Comparison of ENCODE assay signal across 8 mouse cellular contexts in genomic region chr10:78779527-78779926, GRCm38 (mm10). TPM values are rescaled to one million over a fixed set of nuclear protein-coding genes. Genes with fewer than 3 reads are reported as not detected.
DNase-seq lines count a peak whose midpoint lies in the region; ATAC-seq lines count a peak whose summit lies in the region.
"Had no signal": no experiment of that assay in that cellular context is flagged by ENCODE, and none has a peak within 500 bp of the region (broad histone marks: within the 10 kb centered on the region; RNA-seq: fewer than 3 reads in every experiment).

No protein-coding gene starts in this region.

- intact Hi-C loops in left cerebral cortex, postnatal 25 days (cut with DNase I), result no loop called here
- intact Hi-C loops in left cerebral cortex, postnatal 36 days (cut with DNase I), result no loop called here

- H3K27ac ChIP-seq in forebrain, embryonic 10.5 days, result no peak overlapping the region
- no peak overlapping the region for H3K27ac ChIP-seq in intestine, embryonic 14.5 days (ENCODE audit: low read depth)
- H3K27ac ChIP-seq in neural tube, embryonic 12.5 days, result no peak overlapping the region

- H3K36me3 ChIP-seq in forebrain, embryonic 10.5 days (replicated peaks), result no peaks in the 10 kb centered on the region
- no peaks in the 10 kb centered on the region for H3K36me3 ChIP-seq in intestine, embryonic 14.5 days (ENCODE audit: control insufficient read depth, insufficient read depth, low read length)
- no peaks in the 10 kb centered on the region for H3K36me3 ChIP-seq in neural tube, embryonic 12.5 days

- peak; percentile 20 to 27 for DNase-seq in left cerebral cortex, postnatal 25 days (ENCODE audit: low spot score in 2 of 2)
- no peak for DNase-seq in left cerebral cortex, postnatal 36 days (ENCODE audit: low spot score in 2 of 2)
- no peak for DNase-seq in forebrain, embryonic 10.5 days (ENCODE audit: extremely low spot score, low spot score)
- no peak for DNase-seq in intestine, embryonic 14.5 days (ENCODE audit: low spot score)
- DNase-seq in gastrocnemius, postnatal 4 days (ENCODE audit: low spot score in 2 of 2), result no peak
- no peak for DNase-seq in cerebellum, postnatal 14 days

- H3K4me2 ChIP-seq in intestine, embryonic 14.5 days (ENCODE audit: low read length), result peak overlapping the region; percentile 89
- peak overlapping the region; percentile 100 for H3K4me2 ChIP-seq in neural tube, embryonic 12.5 days (replicated peaks)

- peak overlapping the region; percentile 71 for H3K4me3 ChIP-seq in forebrain, embryonic 10.5 days
- peak overlapping the region; percentile 43 for H3K4me3 ChIP-seq in intestine, embryonic 14.5 days (ENCODE audit: low read depth, low read length)
- H3K4me3 ChIP-seq in neural tube, embryonic 12.5 days, result no peak overlapping the region

- peak overlapping the region; percentile 60 for H3K9ac ChIP-seq in intestine, embryonic 14.5 days (ENCODE audit: low read length)
- H3K9ac ChIP-seq in neural tube, embryonic 12.5 days, result no peak overlapping the region

- peak; percentile 30 for ATAC-seq in intestine, embryonic 14.5 days (replicated peaks; ENCODE audit: low FRiP score, low TSS enrichment, low read depth)
- ATAC-seq in neural tube, embryonic 12.5 days (ENCODE audit: low FRiP score, low read depth), result no peak

- peaks cover 27% of the 10 kb centered on the region for H3K27me3 ChIP-seq in forebrain, embryonic 10.5 days (ENCODE audit: poor library complexity, severe bottlenecking)
- H3K27me3 ChIP-seq in intestine, embryonic 14.5 days (replicated peaks; ENCODE audit: control insufficient read depth, insufficient read depth, low read length), result no peaks in the 10 kb centered on the region
- H3K27me3 ChIP-seq in neural tube, embryonic 12.5 days (replicated peaks), result peaks cover 4% of the 10 kb centered on the region; the same call in 1 of the 2 replicates

- WGBS in forebrain, embryonic 10.5 days, result 68% methylated on average over 9 of the region's 9 CpGs
- WGBS in intestine, embryonic 14.5 days, result 54% methylated on average over 9 of the region's 9 CpGs
- WGBS in neural tube, embryonic 12.5 days, result 59% methylated on average over 9 of the region's 9 CpGs

- H3K9me3 ChIP-seq in forebrain, embryonic 10.5 days, result no peaks in the 10 kb centered on the region
- H3K9me3 ChIP-seq in intestine, embryonic 14.5 days (ENCODE audit: control insufficient read depth, low read length), result no peaks in the 10 kb centered on the region
- no peaks in the 10 kb centered on the region for H3K9me3 ChIP-seq in neural tube, embryonic 12.5 days

- peaks cover 20% of the 10 kb centered on the region for H3K4me1 ChIP-seq in forebrain, embryonic 10.5 days
- H3K4me1 ChIP-seq in intestine, embryonic 14.5 days (replicated peaks; ENCODE audit: control insufficient read depth, insufficient read depth, low read length), result peaks cover 6% of the 10 kb centered on the region; the same call in 1 of the 2 replicates
- peaks cover 8% of the 10 kb centered on the region for H3K4me1 ChIP-seq in neural tube, embryonic 12.5 days

RNA-seq across cellular contexts. Expression of gene Slc1a6, which starts 0.8 kb away (rescaled TPM):
- 10 to 100 TPM; 10.8 to 12.5 TPM for total RNA-seq in left cerebral cortex, postnatal 25 days (2021)
- total RNA-seq in left cerebral cortex, postnatal 36 days (2021), result 10 to 100 TPM; 10.8 to 11.4 TPM
- polyA plus RNA-seq in forebrain, embryonic 10.5 days (2016; fragmentation: Nextera tagmentation; extraction: Ambion mirVana), result 1.5 and 1.9 TPM in 2 replicates
- polyA plus RNA-seq in intestine, embryonic 14.5 days (2014; fragmentation: Nextera tagmentation; extraction: Ambion mirVana), result 1.1 and 1.2 TPM in 2 replicates
- 1.8 and 2.8 TPM in 2 replicates for polyA plus RNA-seq in neural tube, embryonic 12.5 days (2016; fragmentation: Nextera tagmentation; extraction: Ambion mirVana)
- total RNA-seq in gastrocnemius, postnatal 4 days (2021), result under 1 TPM; 0.21 to 0.69 TPM
- total RNA-seq: hematopoietic stem cell, adult 5-6 weeks had no signal

RNA-seq across cellular contexts. Expression of gene Ccdc105, which starts 26.7 kb away (rescaled TPM):
- total RNA-seq in left cerebral cortex, postnatal 25 days (2021), result under 1 TPM; 0.41 to 0.57 TPM
- under 1 TPM; 0.61 to 0.79 TPM for total RNA-seq in left cerebral cortex, postnatal 36 days (2021)
- polyA plus RNA-seq in forebrain, embryonic 10.5 days (2016; fragmentation: Nextera tagmentation; extraction: Ambion mirVana), result 0.15 and 0.19 TPM in 2 replicates
- polyA plus RNA-seq in intestine, embryonic 14.5 days (2014; fragmentation: Nextera tagmentation; extraction: Ambion mirVana), result 0.11 TPM in 1 of 2 replicates, not detected in the other
- polyA plus RNA-seq in neural tube, embryonic 12.5 days (2016; fragmentation: Nextera tagmentation; extraction: Ambion mirVana), result not detected in 2 replicates
- total RNA-seq in gastrocnemius, postnatal 4 days (2021), result not detected
- total RNA-seq: hematopoietic stem cell, adult 5-6 weeks had no signal

Comparison
In these comparisons a context has a peak if more than half of its experiments do, and no peak if none do; other contexts are left out.
1. DNase-seq: peak in left cerebral cortex, postnatal 25 days (2 of 2); none in left cerebral cortex, postnatal 36 days (0 of 2), forebrain, embryonic 10.5 days (single experiment), intestine, embryonic 14.5 days (single experiment), gastrocnemius, postnatal 4 days (0 of 2) and cerebellum, postnatal 14 days (0 of 2).
2. RNA of gene Slc1a6, which starts 0.8 kb away (total RNA-seq): 10.8 to 12.5 TPM in left cerebral cortex, postnatal 25 days and 10.8 to 11.4 TPM in left cerebral cortex, postnatal 36 days; 0.21 to 0.69 TPM in gastrocnemius, postnatal 4 days; every median in the first group is over 4 times any median in the second.